Mouse (Mus musculus) kidney, adult 2 months (tissue): Measurements from ENCODE around the gene S1pr1.

Experiments used
- CTCF ChIP-seq: fragments of 200-500 bp; conservative IDR thresholded peaks from 2 replicates; pipeline ENCODE4 v1.5.1; 2011; ENCODE audit warnings: low read depth, mild to moderate bottlenecking, control low read depth, low read length, moderate library complexity, mixed read lengths; ENCODE audit not compliant: insufficient read depth, insufficient read length
- POLR2A ChIP-seq: fragments of 200-500 bp; IDR thresholded peaks from one replicate; pipeline ENCODE4 v1.6.1; 2011; ENCODE audit warnings: low read depth, low read length, control low read depth

GRCm38 (mm10) chr3:115667182-115667581 lies 47.7 kb downstream of the S1pr1 start:
- TF ChIP-seq CTCF: no peak
- TF ChIP-seq POLR2A: no peak
